Mouse (Mus musculus): ENCODE results near the gene Armc7. TPM values are rescaled to one million over a fixed set of nuclear protein-coding genes. Genes with fewer than 3 reads are reported as not detected.
A peak's percentile ranks its signal among the peaks of the same experiment; 100 is the strongest.
"Not testable (repeated sequence)": the region's sequence is repeated elsewhere in the genome, so short reads cannot be mapped to it uniquely, and the experiment has no call there.

Armc7 gene
- total RNA-seq, 2 experiments from 2014 or later = 2.6 to 5.1 TPM

DNA sequence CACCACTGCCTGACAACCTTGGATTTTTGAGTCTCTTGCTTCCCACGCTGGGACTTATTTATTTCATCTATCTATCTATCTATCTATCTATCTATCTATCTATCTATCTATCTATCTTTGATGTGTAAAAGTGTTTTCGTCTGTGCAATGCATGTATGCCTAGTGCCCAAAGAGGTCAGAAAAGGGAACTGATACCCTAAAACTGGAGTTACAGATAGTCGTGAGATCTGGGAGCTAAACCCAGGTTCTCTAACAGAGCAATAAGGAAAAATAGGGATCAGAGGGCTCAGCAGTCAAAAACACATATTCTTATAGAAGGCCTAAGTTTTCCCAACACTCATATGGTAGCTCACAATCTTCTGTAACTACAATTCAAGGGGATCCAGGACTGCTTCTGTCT lies 44.1 kb downstream of the Armc7 start:
- ATAC-seq (replicated peaks; ENCODE audit: poor library complexity, severe bottlenecking) = no peak

DNA sequence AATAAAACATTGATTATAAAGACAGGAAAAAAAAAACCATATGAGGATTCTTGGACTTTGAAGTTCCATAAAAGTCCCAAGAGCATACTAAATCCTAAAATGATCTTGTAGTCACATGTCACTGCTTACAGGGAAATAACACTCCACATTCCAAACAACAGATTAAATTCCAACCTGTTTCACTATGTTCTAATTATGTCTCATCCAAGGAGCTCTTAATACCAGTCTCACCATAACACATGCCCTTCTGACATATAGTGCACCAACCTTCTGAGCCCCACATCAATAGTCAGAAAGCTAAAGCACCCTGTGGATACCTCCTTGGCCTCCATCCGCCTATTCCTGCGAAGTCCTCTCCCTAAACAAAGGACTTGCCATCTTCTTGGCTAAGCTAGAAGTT lies 44.8 kb downstream of the Armc7 start:
- no peak for ATAC-seq (replicated peaks; ENCODE audit: poor library complexity, severe bottlenecking)

DNA sequence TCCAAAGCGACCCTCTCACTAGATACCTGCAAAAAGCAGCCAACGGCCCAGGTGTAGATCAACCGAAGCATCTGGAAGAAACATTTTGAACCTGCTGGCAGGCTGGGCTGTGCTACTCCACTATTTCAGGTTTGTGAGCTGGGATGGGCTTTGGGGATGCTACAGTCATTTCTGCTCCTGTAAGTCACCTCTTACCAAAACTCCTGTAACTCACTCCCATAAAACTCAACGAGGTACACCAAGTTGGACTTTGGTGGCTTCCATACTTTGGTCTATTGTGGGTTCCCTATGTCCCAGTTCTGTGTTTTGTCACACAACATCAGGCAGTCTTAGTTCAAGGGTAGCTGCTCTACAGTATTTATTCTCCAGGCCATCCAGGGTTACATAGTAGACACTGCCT lies 45.6 kb downstream of the Armc7 start:
- no peak for ATAC-seq (replicated peaks; ENCODE audit: poor library complexity, severe bottlenecking)

DNA sequence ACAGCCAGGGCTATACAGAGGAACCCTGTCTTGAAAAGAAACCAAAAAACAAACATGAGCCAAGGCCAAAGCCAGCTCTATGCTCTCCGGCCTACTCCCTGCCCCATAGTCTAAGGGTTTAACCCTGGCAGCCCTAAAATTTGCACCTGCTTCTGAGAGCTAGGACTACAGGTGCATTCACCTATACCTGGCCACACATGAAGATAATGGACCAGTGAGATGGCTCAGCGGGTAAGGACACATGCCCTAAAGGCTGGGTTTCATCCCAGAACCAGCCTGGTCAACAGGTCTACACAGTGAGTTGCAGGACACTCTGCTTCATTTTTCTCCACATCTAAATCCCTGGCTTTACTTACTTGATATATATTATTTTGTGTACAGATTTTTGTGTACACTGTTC lies 46.8 kb downstream of the Armc7 start:
- no peak for ATAC-seq (replicated peaks; ENCODE audit: poor library complexity, severe bottlenecking)

DNA sequence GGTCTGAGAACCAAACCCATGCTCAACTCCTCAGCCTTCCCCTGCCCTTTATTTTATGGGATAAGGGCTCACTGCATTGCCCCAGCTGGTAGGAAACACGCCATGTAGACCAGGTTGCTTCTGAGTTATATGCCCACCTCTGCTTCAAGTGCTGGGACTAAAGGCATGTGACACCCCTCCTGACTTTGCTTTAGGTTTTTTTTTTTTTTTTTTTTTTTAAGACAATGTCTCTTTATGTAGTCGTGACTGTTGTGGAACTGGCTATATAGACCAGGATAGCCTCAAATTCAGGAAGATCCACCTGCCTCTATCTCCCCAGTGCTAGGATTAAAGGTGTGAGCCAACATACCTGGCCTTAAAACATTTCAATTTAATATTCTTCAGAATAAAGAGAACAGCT lies 47.2 kb downstream of the Armc7 start:
- ATAC-seq (replicated peaks; ENCODE audit: poor library complexity, severe bottlenecking) = no peak

DNA sequence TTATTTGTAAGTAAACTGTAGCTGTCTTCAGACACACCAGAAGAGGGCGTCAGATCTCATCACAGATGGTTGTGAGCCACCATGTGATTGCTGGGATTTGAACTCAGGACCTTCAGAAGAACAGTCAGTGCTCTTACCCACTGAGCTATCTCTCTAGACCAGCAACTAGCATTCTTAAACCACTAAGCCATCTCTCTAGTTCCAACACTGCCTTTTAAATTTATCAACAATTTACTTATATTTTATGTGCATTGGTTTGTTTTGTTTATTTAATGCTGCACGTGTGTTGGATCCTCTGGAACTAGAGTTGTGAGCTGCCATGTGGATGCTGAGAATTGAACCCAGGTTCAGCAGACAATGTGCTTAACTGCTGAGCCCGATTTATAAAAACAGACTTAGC lies 51.0 kb downstream of the Armc7 start:
- not testable (repeated sequence) for ATAC-seq (replicated peaks; ENCODE audit: poor library complexity, severe bottlenecking)

DNA sequence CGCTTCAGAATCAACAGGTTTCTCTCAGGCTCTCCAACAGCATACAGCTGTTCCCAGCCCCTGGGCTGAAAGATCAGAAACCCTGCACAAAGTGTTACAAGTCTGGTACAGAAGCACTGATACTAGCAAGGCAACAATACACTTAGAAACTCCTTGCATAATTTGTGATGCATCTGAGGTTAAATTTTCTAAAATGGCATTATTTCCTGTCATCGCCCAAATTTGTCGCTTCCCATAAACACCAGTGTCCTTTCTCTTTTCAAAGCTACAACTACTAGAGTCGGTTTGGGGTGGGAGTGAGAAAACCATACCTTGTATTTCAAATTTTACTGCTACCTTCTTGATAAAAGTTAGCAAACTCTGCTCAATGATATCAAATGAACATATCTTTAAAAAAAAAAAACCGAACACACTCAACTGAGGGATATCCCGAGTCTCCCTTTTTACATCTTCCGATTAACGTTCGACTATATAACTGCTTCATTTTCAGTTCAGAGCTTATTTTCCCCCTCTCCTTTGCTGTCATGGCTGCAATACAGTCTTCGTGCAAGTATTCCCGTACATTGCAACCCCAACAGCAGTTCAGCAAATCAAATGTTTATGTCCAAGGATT lies 59.4 kb downstream of the Armc7 start:
- no peak for ATAC-seq (replicated peaks; ENCODE audit: poor library complexity, severe bottlenecking)

DNA sequence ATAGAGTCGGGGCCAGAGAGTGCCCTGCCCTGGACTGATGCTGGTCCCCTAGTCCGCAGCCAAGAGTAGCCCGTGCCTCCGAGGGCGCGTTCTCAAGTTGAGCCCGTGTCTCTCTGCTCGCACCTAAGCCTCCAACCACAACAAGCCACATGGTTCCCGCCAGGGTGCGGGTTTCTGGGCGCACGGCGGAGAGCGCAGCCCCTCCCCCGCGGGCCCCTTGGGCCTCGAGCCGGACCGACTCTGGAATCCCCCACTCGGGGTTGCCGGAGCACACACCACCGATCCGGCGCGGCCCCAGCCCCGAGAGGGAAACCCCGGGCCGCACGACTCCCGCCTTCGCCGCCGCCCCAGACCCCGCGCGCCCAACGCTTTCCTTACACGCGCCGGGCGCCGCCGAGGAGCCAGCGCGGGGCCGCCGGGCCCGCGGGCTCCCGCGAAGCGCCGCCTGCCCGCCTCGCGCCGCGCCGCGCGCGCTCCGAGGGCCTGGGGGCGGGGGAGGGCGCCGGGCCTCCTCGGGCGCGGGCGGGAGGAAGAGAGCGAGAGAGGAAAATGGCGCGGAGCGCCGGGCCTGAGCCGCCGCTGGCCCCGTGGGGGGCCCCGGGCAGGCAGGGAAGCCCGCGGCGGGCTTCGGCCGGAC lies 60.1 kb downstream of the Armc7 start:
- ATAC-seq (replicated peaks; ENCODE audit: poor library complexity, severe bottlenecking) = peak; percentile 16

DNA sequence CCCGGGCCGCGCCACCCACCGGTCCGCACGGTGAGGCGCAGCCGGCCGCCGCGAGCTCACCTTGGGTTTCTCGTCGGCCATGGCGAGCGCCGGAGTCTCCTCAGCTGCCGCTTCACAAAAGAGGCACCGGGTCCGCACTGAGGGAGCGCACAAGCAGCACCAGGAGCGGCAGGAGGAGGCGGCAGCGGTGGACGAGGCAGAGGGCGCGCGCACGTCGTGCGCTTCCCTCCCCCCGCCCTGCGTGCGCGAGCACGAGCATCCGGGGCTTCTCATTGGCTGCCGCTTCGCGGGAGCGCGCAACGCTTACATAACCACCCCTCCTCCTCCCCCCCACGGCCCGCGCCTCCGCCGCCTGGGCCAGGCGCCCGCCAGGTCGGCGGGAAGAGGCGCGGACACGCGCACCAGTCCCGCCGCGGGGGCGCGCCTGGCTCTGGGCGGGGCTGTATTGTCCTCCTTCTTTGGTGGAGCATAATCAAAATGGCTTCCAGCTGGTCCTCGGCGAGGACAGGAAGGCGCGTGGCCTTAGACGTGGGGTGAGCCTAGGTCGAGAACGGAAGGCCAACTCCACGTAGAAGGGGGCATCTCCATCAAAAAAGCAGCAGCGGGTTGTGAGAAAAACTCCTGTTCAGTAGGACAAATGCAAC lies 60.7 kb downstream of the Armc7 start, which contains the start of gene Sumo2:
Sumo2 (minus strand) TSS at position 239 of the 644 bp plus-strand sequence.
- ATAC-seq (replicated peaks; ENCODE audit: poor library complexity, severe bottlenecking) = peak; percentile 98

DNA sequence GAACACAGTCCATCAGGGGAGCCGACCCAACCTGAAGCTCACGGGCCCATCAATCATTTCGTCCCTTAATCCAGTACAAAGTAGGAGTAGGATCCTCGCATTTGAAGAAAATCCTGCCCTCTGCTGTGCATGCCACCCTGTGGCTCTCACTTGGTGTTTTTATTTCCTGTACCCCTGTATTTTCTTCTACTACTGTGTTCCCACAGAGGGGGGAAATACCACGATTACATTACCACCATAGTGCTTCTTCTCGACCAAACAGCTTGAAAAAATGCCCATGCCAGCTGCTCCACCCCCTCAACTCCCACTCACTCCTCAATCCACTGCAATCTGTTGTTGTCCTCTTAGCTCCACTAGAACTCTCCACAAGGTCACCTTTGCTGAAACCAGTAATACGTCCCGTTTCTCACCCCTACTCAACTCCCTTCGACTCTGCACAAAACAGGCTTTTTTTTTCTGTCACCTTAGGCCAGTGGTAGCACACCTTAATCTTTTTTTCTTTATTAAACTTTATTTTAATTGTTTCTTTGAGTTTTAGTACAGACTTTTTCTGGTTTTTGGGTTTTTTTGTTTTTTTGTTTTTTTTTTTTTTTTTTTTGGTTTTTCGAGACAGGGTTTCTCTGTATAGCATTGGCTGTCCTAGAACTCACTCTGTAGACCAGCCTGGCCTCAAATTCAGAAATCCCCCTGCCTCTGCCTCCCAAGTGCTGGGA lies 61.5 kb downstream of the Armc7 start:
- no peak for ATAC-seq (replicated peaks; ENCODE audit: poor library complexity, severe bottlenecking)

DNA sequence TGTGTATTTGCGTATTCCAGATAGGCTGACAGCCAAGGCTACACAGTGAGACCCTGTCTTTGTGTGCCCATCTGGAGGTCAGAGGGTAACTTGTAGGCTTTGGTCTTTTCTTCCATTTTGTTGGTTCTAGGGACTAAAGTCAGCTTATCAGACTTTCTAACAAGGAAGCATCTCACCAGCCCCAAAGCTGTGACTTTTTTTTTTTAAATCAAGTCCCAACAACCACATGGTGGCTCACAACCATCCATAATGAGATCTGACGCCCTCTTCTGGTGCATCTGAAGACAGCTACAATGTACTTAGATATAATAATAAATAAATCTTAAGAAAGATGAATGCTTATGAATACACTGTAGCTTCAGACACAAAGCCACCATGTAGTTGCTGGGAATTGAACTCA lies 62.6 kb downstream of the Armc7 start:
- no peak for ATAC-seq (replicated peaks; ENCODE audit: poor library complexity, severe bottlenecking)

Other genes starting within 250 kb of the Armc7 start
- not detected in 2 replicates for gene Grin2c, start 208.4 kb upstream of the Armc7 start, total RNA-seq (2014; fragmentation: Nextera tagmentation)
- gene Grin2c, start 208.4 kb upstream of the Armc7 start, total RNA-seq (2017) = not detected in 2 replicates
- 23.9 and 26.4 TPM in 2 replicates for gene Fdxr, start 198.6 kb upstream of the Armc7 start, total RNA-seq (2014; fragmentation: Nextera tagmentation)
- 9.7 and 14.2 TPM in 2 replicates for gene Fdxr, start 198.6 kb upstream of the Armc7 start, total RNA-seq (2017)
- gene Fads6, start 178.0 kb upstream of the Armc7 start, total RNA-seq (2014; fragmentation: Nextera tagmentation) = 1.2 and 1.3 TPM in 2 replicates
- gene Fads6, start 178.0 kb upstream of the Armc7 start, total RNA-seq (2017) = 1.4 and 2.9 TPM in 2 replicates
- not detected in 2 replicates for gene Otop2, start 168.5 kb upstream of the Armc7 start, total RNA-seq (2014; fragmentation: Nextera tagmentation)
- gene Otop2, start 168.5 kb upstream of the Armc7 start, total RNA-seq (2017) = not detected in 2 replicates
- not detected in 2 replicates for gene Ush1g, start 153.6 kb upstream of the Armc7 start, total RNA-seq (2014; fragmentation: Nextera tagmentation)
- not detected in 2 replicates for gene Ush1g, start 153.6 kb upstream of the Armc7 start, total RNA-seq (2017)
- not detected in 2 replicates for gene Otop3, start 140.9 kb upstream of the Armc7 start, total RNA-seq (2014; fragmentation: Nextera tagmentation)
- not detected in 2 replicates for gene Otop3, start 140.9 kb upstream of the Armc7 start, total RNA-seq (2017)
- gene Hid1, start 107.9 kb upstream of the Armc7 start, total RNA-seq (2014; fragmentation: Nextera tagmentation) = not detected in 2 replicates
- not detected in 2 replicates for gene Hid1, start 107.9 kb upstream of the Armc7 start, total RNA-seq (2017)
- 0.68 TPM in 1 of 2 replicates, not detected in the other for gene Cdr2l, start 93.8 kb upstream of the Armc7 start, total RNA-seq (2014; fragmentation: Nextera tagmentation)
- gene Cdr2l, start 93.8 kb upstream of the Armc7 start, total RNA-seq (2017) = 0.67 TPM in 1 of 2 replicates, not detected in the other
- gene Mrpl58, start 71.9 kb upstream of the Armc7 start, total RNA-seq (2014; fragmentation: Nextera tagmentation) = 73.3 and 77.9 TPM in 2 replicates
- gene Mrpl58, start 71.9 kb upstream of the Armc7 start, total RNA-seq (2017) = 91.3 and 109 TPM in 2 replicates
- 783 and 971 TPM in 2 replicates for gene Atp5h, start 55.7 kb upstream of the Armc7 start, total RNA-seq (2014; fragmentation: Nextera tagmentation)
- 804 and 885 TPM in 2 replicates for gene Atp5h, start 55.7 kb upstream of the Armc7 start, total RNA-seq (2017)
- gene Kctd2, start 55.5 kb upstream of the Armc7 start, total RNA-seq (2014; fragmentation: Nextera tagmentation) = 16.4 and 19.4 TPM in 2 replicates
- 9.5 and 9.6 TPM in 2 replicates for gene Kctd2, start 55.5 kb upstream of the Armc7 start, total RNA-seq (2017)
- not detected in 2 replicates for gene Trim80, start 35.1 kb upstream of the Armc7 start, total RNA-seq (2014; fragmentation: Nextera tagmentation)
- not detected in 2 replicates for gene Trim80, start 35.1 kb upstream of the Armc7 start, total RNA-seq (2017)
- not detected in 2 replicates for gene Slc16a5, start 13.2 kb upstream of the Armc7 start, total RNA-seq (2014; fragmentation: Nextera tagmentation)
- gene Slc16a5, start 13.2 kb upstream of the Armc7 start, total RNA-seq (2017) = not detected in 2 replicates
- 75.8 and 96.5 TPM in 2 replicates for gene Nt5c, start 16.2 kb downstream of the Armc7 start, total RNA-seq (2014; fragmentation: Nextera tagmentation)
- gene Nt5c, start 16.2 kb downstream of the Armc7 start, total RNA-seq (2017) = 113 and 118 TPM in 2 replicates
- 100 and 137 TPM in 2 replicates for gene Jpt1, start 38.7 kb downstream of the Armc7 start, total RNA-seq (2014; fragmentation: Nextera tagmentation)
- 136 and 149 TPM in 2 replicates for gene Jpt1, start 38.7 kb downstream of the Armc7 start, total RNA-seq (2017)
- 482 and 644 TPM in 2 replicates for gene Sumo2, start 60.6 kb downstream of the Armc7 start, total RNA-seq (2014; fragmentation: Nextera tagmentation)
- gene Sumo2, start 60.6 kb downstream of the Armc7 start, total RNA-seq (2017) = 590 and 678 TPM in 2 replicates
- gene Nup85, start 88.8 kb downstream of the Armc7 start, total RNA-seq (2014; fragmentation: Nextera tagmentation) = 172 and 175 TPM in 2 replicates
- 170 and 173 TPM in 2 replicates for gene Nup85, start 88.8 kb downstream of the Armc7 start, total RNA-seq (2017)
- 49.9 and 57.2 TPM in 2 replicates for gene Mrps7, start 128.3 kb downstream of the Armc7 start, total RNA-seq (2014; fragmentation: Nextera tagmentation)
- gene Mrps7, start 128.3 kb downstream of the Armc7 start, total RNA-seq (2017) = 46.9 and 63.8 TPM in 2 replicates
- gene Gga3, start 128.4 kb downstream of the Armc7 start, total RNA-seq (2014; fragmentation: Nextera tagmentation) = 34.1 and 43.3 TPM in 2 replicates
- gene Gga3, start 128.4 kb downstream of the Armc7 start, total RNA-seq (2017) = 28.2 and 31.8 TPM in 2 replicates
- 18.9 and 32.1 TPM in 2 replicates for gene Mif4gd, start 137.3 kb downstream of the Armc7 start, total RNA-seq (2014; fragmentation: Nextera tagmentation)
- 17.5 and 29.5 TPM in 2 replicates for gene Mif4gd, start 137.3 kb downstream of the Armc7 start, total RNA-seq (2017)
- 21.9 and 26.1 TPM in 2 replicates for gene Slc25a19, start 152.6 kb downstream of the Armc7 start, total RNA-seq (2014; fragmentation: Nextera tagmentation)
- gene Slc25a19, start 152.6 kb downstream of the Armc7 start, total RNA-seq (2017) = 12.8 and 21.6 TPM in 2 replicates
- 106 and 112 TPM in 2 replicates for gene Grb2, start 232.9 kb downstream of the Armc7 start, total RNA-seq (2014; fragmentation: Nextera tagmentation)
- 40.4 and 56.0 TPM in 2 replicates for gene Grb2, start 232.9 kb downstream of the Armc7 start, total RNA-seq (2017)

Data from granulocyte monocyte progenitor cell, adult 5-6 weeks (primary cell).